Mouse (Mus musculus): ENCODE data around the gene Ccm2l.

GRCm38 (mm10) chr2:153070762-153071490 is 5.2 kb downstream of the Ccm2l start:
- TF ChIP-seq POLR2A (IDR thresholded peaks at IDR 0.05; ENCODE audit: borderline replicate concordance, extremely low read depth, low read depth, low read length) (no peak), CTCF (IDR thresholded peaks at IDR 0.05; ENCODE audit: insufficient read depth, low read length) (no peak; the same call in 1 of the 2 replicates)

All from lung, adult 2 months (tissue).